23 mouse cellular contexts compared by ENCODE assay signal in genomic region chr6:24371680-24372079, GRCm38 (mm10).
"Had no signal": no experiment of that assay in that cellular context is flagged by ENCODE, and none has a peak within 500 bp of the region (broad histone marks: within the 10 kb centered on the region; RNA-seq: fewer than 3 reads in every experiment).

No protein-coding gene starts in this region.

- H3K27ac ChIP-seq: layer of hippocampus, adult 2 months; limb, embryonic 10.5 days; limb, embryonic 13.5 days; liver, embryonic 12.5 days; liver, embryonic 15.5 days; lung, embryonic 15.5 days; midbrain, embryonic 10.5 days; midbrain, embryonic 13.5 days; neural tube, embryonic 13.5 days had no signal

- H3K4me2 ChIP-seq: limb, embryonic 13.5 days; liver, embryonic 12.5 days; liver, embryonic 15.5 days; lung, embryonic 15.5 days; midbrain, embryonic 13.5 days; neural tube, embryonic 13.5 days had no signal

- H3K36me3 ChIP-seq: limb, embryonic 10.5 days; limb, embryonic 13.5 days; liver, embryonic 12.5 days; liver, embryonic 15.5 days; lung, embryonic 15.5 days; midbrain, embryonic 10.5 days; midbrain, embryonic 13.5 days; neural tube, embryonic 13.5 days had no signal

- H3K9ac ChIP-seq: limb, embryonic 13.5 days; liver, embryonic 12.5 days; liver, embryonic 15.5 days; lung, embryonic 15.5 days; midbrain, embryonic 13.5 days; neural tube, embryonic 13.5 days had no signal

- H3K4me3 ChIP-seq: layer of hippocampus, adult 2 months; limb, embryonic 10.5 days; limb, embryonic 13.5 days; liver, embryonic 12.5 days; liver, embryonic 15.5 days; lung, embryonic 15.5 days; megakaryocyte, embryonic 14.5 days; midbrain, embryonic 10.5 days; midbrain, embryonic 13.5 days; myocyte; neural tube, embryonic 13.5 days had no signal

- H3K9me3 ChIP-seq: limb, embryonic 10.5 days; limb, embryonic 13.5 days; liver, embryonic 12.5 days; liver, embryonic 15.5 days; lung, embryonic 15.5 days; megakaryocyte, embryonic 14.5 days; midbrain, embryonic 10.5 days; midbrain, embryonic 13.5 days; neural tube, embryonic 13.5 days had no signal

- H3K4me1 ChIP-seq: limb, embryonic 10.5 days; limb, embryonic 13.5 days; liver, embryonic 12.5 days; liver, embryonic 15.5 days; lung, embryonic 15.5 days; megakaryocyte, embryonic 14.5 days; midbrain, embryonic 10.5 days; midbrain, embryonic 13.5 days had no signal

- DNase-seq: kidney, adult 8-10 months; kidney, postnatal 4 days; layer of hippocampus, adult 9-11 months; liver; lung, adult 18-20 months; lung, postnatal 10 days; lung, postnatal 36 days; retina, postnatal 1 day; right cerebral cortex, postnatal 25 days; thymus, adult 18-20 months; thymus, postnatal 36 days had no signal

- H3K27me3 ChIP-seq: limb, embryonic 13.5 days; liver, embryonic 12.5 days; liver, embryonic 15.5 days; lung, embryonic 15.5 days; megakaryocyte, embryonic 14.5 days; midbrain, embryonic 13.5 days; neural tube, embryonic 13.5 days had no signal

- ATAC-seq: liver, embryonic 12.5 days; midbrain, embryonic 13.5 days; midbrain, embryonic 16.5 days had no signal
